Mouse (Mus musculus): ENCODE measurements at regions not wholly inside any gene's neighbourhood (a gene's known extent, or its start where the extent isn't known, plus 50 kb on each side); places are given as distances from the start of the nearest gene placed in this dataset.

- DNase-seq (ENCODE audit: low read depth, low spot score) = no peak
These were observed 273.5 kb downstream of the Prex1 start for GRCm38 (mm10) chr2:166439847-166440775.

GRCm38 (mm10) chr2:166438207-166438606 lies 275.4 kb downstream of the Prex1 start:
- DNase-seq (ENCODE audit: low read depth, low spot score) = no peak

DNA sequence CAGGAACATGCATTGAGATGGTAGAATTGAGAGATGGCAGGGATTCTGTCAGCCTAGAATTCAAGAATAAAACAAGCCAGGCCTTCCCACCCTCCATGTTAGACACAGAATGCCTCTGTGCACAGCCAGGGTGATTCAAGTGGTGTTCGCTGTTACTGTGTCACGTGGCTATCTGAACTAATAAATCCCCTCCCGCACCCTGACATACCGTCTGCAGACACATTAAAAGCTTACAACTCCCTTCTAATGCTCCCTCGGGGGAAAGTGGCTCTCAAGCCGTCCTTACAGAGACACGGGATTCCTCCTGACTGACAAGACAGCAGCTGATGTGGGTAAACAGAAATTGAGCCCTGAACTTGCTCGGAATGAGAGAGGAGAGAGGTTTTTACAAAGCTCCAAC lies 279.1 kb downstream of the Prex1 start:
- no peak for DNase-seq (ENCODE audit: low read depth, low spot score)

DNA sequence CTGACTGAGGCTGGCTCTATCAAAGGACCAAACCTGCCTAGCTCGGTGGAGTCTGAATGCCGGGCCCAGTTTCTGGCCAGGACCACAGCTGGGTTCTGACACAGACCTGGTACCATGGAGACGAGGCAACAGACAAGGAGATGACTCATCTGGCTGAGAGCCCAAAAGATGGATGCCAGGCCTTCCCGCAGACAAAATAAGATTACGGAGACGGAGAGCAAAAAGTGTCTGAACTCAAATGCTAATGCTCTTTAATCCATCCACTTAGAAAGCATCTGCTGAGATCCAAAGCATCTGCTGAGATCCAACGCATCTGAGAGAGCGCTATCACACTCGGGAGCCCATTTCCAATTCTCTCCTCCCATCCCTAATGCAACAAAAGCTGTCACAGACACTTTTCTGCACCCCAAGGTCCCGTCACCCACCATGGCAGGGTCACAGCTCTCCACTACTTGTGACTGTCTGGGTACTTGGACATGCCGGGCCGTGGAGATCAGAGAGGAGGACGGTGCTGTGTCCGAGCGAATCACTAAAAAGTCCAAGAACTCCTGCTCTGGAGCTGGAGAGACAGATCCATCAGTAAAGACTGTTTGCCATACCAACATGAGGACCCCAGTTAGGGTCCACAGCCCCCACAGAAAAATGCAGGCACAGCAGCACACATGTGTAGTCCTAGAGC lies 278.3 kb upstream of the Sulf2 start:
- DNase-seq (ENCODE audit: low read depth, low spot score) = no peak

GRCm38 (mm10) chr2:166432948-166433654 lies 277.6 kb upstream of the Sulf2 start:
- DNase-seq (ENCODE audit: low read depth, low spot score) = no peak

GRCm38 (mm10) chr2:166432531-166432930 lies 277.1 kb upstream of the Sulf2 start:
- no peak for DNase-seq (ENCODE audit: low read depth, low spot score)

GRCm38 (mm10) chr2:166429918-166430317 lies 274.5 kb upstream of the Sulf2 start:
- no peak for DNase-seq (ENCODE audit: low read depth, low spot score)

DNA sequence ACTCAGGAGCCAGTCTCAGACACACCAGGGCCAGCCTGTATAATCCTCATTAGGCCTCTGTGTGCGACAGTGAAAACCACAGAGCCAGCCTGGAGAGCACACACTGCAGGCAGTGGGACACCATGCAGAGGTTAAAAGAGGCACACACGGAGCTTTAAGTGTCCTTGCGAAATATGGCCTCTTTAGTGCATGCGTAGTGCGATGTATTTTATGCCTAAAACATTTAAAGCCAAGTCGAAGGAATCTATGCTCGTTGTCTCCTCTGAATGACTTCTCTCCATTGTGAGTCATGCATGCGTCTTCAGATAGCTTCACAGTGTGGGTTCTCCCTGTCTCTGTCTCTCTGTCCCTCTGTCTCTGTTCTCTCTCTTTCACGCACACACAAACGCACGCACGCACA lies 274.0 kb upstream of the Sulf2 start:
- no peak for DNase-seq (ENCODE audit: low read depth, low spot score)

GRCm38 (mm10) chr2:166427390-166427789 lies 271.9 kb upstream of the Sulf2 start:
- DNase-seq (ENCODE audit: low read depth, low spot score) = no peak

DNA sequence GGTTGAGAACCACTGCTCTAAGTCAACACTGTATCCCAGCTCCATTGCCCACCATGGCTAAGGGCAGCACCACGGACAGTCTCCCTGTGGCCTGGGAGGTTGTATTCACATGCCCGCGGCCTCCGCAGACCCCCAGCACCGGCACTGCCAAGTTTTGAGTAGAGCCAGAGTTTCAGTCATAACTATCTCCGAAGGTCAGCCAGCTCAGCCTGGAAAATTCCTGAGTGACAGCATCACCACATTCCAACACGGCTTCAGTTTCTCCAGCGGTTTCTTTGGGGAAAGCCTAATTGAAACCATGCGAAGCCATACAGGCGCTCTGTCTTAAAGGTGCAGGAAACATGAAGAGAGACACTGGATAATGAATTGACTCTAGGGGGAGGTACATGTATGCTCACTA lies 271.5 kb upstream of the Sulf2 start:
- no peak for DNase-seq (ENCODE audit: low read depth, low spot score)

DNA sequence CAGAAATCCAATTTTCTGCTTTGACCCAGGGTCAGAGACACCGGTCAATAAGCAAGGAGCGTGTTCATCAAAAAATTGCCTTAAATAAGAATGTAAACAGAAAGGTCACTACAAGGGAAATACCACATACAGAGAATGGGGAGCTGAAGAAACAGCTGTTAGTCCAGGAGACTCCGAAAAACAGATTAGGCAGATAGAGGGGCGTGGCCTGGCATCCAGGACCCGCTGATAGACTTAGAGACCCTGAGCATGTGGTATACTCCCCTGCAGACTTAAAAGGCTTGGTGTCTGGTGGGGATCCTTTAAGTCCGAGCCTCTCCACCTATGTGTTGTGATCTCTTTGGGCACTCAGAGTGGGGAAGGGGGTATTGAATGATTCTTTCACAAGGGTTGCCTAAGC lies 271.0 kb upstream of the Sulf2 start:
- no peak for DNase-seq (ENCODE audit: low read depth, low spot score)

DNA sequence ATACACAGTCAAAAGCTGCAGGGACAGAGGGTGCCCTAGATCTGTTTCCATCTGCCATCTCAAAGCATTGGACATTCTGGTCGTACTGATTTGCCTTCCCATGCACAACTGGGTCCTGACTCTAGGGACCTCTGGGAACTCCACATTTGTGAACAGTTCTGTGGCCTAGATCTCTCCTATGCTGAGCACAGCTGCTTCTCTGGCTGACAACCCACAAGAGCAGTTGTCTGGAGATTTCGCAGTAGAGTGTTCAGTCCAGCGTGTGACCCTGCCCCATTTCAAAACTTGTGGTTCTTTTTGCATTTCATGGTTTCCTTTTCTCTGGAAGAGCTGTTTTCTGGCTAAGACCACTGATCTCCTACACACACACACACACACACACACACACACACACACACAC lies 269.7 kb upstream of the Sulf2 start:
- no peak for DNase-seq (ENCODE audit: low read depth, low spot score)

GRCm38 (mm10) chr2:166423132-166423660 lies 267.7 kb upstream of the Sulf2 start:
- DNase-seq (ENCODE audit: low read depth, low spot score) = no peak

- DNase-seq (ENCODE audit: low read depth, low spot score) = no peak
These were observed 264.8 kb upstream of the Sulf2 start for GRCm38 (mm10) chr2:166420275-166420674.

GRCm38 (mm10) chr2:166419271-166419670 lies 263.8 kb upstream of the Sulf2 start:
- no peak for DNase-seq (ENCODE audit: low read depth, low spot score)

GRCm38 (mm10) chr2:166418279-166418678 lies 262.8 kb upstream of the Sulf2 start:
- no peak for DNase-seq (ENCODE audit: low read depth, low spot score)

GRCm38 (mm10) chr2:166417628-166418027 lies 262.2 kb upstream of the Sulf2 start:
- no peak for DNase-seq (ENCODE audit: low read depth, low spot score)

DNA sequence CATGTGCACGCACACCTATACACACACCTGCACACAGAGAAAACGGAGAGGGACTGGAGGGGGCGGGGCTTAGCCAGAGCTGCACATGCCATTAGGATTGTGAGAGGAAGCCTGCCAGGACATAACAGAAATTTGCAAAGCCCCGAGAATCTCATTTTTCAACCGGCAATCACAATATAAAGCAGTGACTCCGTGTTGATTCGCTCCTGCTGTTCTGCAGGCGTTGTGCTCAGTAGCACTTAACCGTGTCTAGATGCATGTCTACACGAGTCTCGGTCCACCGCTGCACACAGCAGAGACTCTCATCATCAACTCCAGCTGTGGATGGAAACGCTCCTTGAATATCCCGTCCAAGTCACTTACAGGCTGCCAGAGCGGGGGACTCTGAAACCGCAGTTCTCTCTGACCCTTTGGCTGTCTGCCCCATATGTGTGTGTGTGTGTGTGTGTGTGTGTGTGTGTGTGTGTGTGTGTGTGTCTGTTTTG lies 260.1 kb upstream of the Sulf2 start:
- DNase-seq (ENCODE audit: low read depth, low spot score) = no peak

DNA sequence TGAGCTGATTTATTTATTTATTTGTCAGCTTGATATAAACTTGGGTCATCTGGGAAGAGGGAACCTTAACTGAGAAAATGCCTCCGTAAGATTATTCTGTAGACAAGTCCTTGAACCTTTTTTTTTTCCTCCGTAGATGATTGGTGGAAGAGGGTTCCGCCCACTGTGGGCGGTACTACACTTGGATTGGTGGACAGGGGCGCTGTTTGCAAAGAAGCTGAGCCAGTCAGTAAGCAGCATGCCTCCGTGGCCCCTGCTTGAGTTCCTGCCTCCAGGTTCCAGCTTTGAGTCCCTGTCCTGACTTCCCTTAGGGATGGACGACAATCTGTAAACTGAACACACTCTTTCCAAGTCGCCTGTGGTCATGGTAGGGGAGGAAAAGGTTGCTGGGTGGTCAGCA lies 259.4 kb upstream of the Sulf2 start:
- DNase-seq (ENCODE audit: low read depth, low spot score) = no peak

GRCm38 (mm10) chr2:166412031-166412858 lies 256.8 kb upstream of the Sulf2 start:
- no peak for DNase-seq (ENCODE audit: low read depth, low spot score)

DNA sequence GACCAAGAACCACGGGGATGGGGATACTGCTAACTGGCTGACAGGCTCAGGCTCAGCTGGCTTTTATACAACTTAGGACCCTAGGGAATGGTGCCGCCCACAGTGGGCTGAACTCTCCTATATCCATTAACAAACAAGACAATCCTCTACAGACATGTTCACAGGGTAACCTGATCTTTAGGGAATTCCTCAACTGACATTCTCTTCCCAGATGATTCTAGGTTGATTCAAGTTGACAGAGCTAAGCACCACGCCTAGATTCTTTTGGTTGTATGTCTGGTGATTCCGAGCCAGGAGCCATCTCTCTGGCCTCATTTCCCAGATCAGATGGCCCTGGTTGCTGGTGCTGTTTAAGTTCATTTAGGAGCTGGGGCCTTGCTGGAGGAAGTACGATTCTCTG lies 253.9 kb upstream of the Sulf2 start:
- DNase-seq (ENCODE audit: low read depth, low spot score) = no peak
